Mouse (Mus musculus) heart, embryonic 14.5 days (tissue): ENCODE results near the gene Rgs6. TPM values are rescaled to one million over a fixed set of nuclear protein-coding genes. Genes with fewer than 3 reads are reported as not detected.

Experiments
- ATAC-seq: fragments of 200-750 bp; cut with Nextera tagmentation; 2 replicates; pipeline ENCODE4 v1.8.0; 2017; ENCODE audit warnings: low read depth, moderate TSS enrichment; ENCODE audit not compliant: insufficient number of reproducible peaks, insufficient read depth, low FRiP score
- H3K27ac ChIP-seq, 2 experiments: fragments of 200-500 bp in 1 of 2; fragments of 300-500 bp in 1 of 2; sonication (generic) in 1 of 2; replicated peaks in 1 of 2; 2 replicates each; pipeline ENCODE4 v1.5.1; 2012 to 2014; ENCODE audit warnings: low read depth in 2 of 2, low read length in 2 of 2, control low read depth in 1 of 2, mild to moderate bottlenecking in 1 of 2, mixed read lengths in 1 of 2; ENCODE audit not compliant: control insufficient read depth in 1 of 2, insufficient read depth in 1 of 2
- H3K27me3 ChIP-seq: fragments of 300-500 bp; sonication (generic); 2 replicates; pipeline ENCODE4 v1.6.1; 2014; ENCODE audit warnings: mild to moderate bottlenecking, low read length, control low read depth; ENCODE audit not compliant: control insufficient read depth, insufficient read depth
- H3K36me3 ChIP-seq: fragments of 300-500 bp; sonication (generic); 2 replicates; pipeline ENCODE4 v1.6.1; 2014; ENCODE audit warnings: mild to moderate bottlenecking, control low read depth, low read length, mixed read lengths; ENCODE audit not compliant: control insufficient read depth, insufficient read depth
- H3K4me1 ChIP-seq, 2 experiments: fragments of 200-500 bp in 1 of 2; fragments of 300-500 bp in 1 of 2; sonication (generic) in 1 of 2; 2 replicates each; pipeline ENCODE4 v1.6.1; 2012 to 2014; ENCODE audit warnings: low read length in 2 of 2, control low read depth in 1 of 2, mixed read lengths in 1 of 2; ENCODE audit not compliant: control insufficient read depth in 2 of 2, insufficient read depth in 2 of 2
- H3K4me2 ChIP-seq: fragments of 300-500 bp; sonication (generic); 2 replicates; pipeline ENCODE4 v1.6.1; 2014; ENCODE audit warnings: mild to moderate bottlenecking, low read length
- H3K4me3 ChIP-seq, 2 experiments: fragments of 200-500 bp in 1 of 2; fragments of 300-500 bp in 1 of 2; sonication (generic) in 1 of 2; 2 replicates each; pipeline ENCODE4 v1.5.1; 2012 to 2014; ENCODE audit warnings: low read length in 2 of 2, mild to moderate bottlenecking in 2 of 2, control low read depth in 1 of 2, low read depth in 1 of 2, moderate library complexity in 1 of 2; ENCODE audit not compliant: control insufficient read depth in 1 of 2, insufficient read depth in 1 of 2
- H3K9ac ChIP-seq: fragments of 300-500 bp; sonication (generic); 2 replicates; pipeline ENCODE4 v1.6.1; 2014; ENCODE audit warnings: mild to moderate bottlenecking, low read length
- H3K9me3 ChIP-seq: fragments of 300-500 bp; sonication (generic); 2 replicates; pipeline ENCODE4 v1.6.1; 2016; ENCODE audit warnings: low read length, control low read depth; ENCODE audit not compliant: control insufficient read depth
- WGBS: fragments of 180-500 bp; shearing (Covaris S2); extraction: QIAGEN DNeasy Blood & Tissue Kit; methylation state at CpG from one replicate; pipeline ENCODE4 v1.1.7; 2014; 5-methylcytosine and 5-hydroxymethylcytosine counted together
- polyA plus RNA-seq: library from polyadenylated mRNA; unstranded; fragments of >200 nt; fragmentation: Nextera tagmentation; extraction: Ambion mirVana; gene quantifications from 2 replicates; pipeline ENCODE4 v1.2.1, GENCODE M21; 2014

The Rgs6 gene
- polyA plus RNA-seq, 1 experiment from 2014 or later = 17.8 TPM

DNA sequence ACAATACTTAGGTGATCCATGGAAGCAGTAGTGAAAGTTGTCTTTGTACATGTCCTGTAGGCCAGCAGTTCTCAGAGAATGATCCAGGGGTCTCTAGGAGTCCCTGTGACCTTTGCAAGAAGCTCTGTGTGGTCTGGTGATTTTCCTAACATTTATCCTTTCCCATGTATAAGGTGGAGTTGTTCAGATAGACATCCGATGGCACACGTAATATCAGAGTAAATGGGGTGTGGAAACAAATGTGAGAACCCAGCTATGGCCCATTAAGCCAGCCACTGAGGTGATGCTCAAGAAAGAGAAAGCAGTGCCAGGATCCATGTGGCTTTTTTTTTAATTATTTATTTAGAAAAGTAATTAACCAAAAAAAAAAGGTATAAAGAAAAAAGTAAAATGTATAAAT lies 322.8 kb downstream of the Rgs6 start:
- Histone ChIP-seq H3K4me1 (no peaks in the 10 kb centered on the region), H3K27me3 (no peaks in the 10 kb centered on the region), H3K27ac (no peak overlapping the region), H3K9me3 (no peaks in the 10 kb centered on the region), H3K4me3 (no peak overlapping the region), H3K36me3 (no peaks in the 10 kb centered on the region), H3K4me2 (no peak overlapping the region), H3K9ac (no peak overlapping the region)
- ATAC-seq = no peak
- WGBS = 92% methylated on average over 2 of the region's 2 CpGs

DNA sequence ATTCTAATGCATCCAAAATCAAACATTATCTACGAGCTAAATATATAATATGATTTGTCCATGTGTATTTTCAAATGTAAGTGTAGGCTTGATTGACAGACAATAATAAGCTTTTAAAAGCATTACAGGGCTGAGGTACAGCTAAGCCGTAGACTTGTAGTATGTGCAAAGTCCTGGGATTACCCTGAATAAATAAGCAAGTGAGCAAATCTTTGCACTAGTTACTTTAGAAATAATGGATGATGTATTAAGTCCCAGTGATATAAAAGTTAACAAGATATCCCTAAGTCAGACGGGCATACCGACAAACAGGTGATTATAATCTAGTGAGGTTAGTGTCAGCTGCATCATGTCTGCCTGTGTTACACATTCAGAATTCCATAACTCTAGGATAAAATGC lies 326.0 kb downstream of the Rgs6 start:
- H3K4me3 ChIP-seq = no peak overlapping the region
- ATAC-seq = no peak
- no peaks in the 10 kb centered on the region for H3K9me3 ChIP-seq
- no peak overlapping the region for H3K4me2 ChIP-seq
- no peaks in the 10 kb centered on the region for H3K27me3 ChIP-seq
- no peaks in the 10 kb centered on the region for H3K4me1 ChIP-seq
- H3K36me3 ChIP-seq = no peaks in the 10 kb centered on the region
- 71% methylated on average over 4 of the region's 4 CpGs for WGBS
- H3K9ac ChIP-seq = no peak overlapping the region
- H3K27ac ChIP-seq = no peak overlapping the region

DNA sequence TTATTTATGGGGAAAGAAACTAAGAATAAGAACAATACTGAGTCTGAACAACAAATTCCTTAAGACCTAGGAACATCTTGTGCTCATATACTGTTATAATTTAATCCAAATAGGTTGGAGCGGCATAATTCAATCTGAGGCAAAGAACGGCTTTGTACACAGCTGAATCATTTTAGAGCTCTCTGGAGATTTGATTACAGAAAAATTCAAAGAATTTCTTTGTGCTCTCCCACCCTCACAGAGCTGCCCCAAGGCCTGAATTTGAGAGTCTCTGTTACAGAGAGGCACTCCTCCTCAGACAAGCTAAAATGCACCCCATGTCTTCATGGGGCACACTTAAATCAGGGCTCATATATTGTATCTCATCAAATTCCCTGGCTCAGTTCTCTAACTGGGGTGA lies 332.1 kb downstream of the Rgs6 start:
- Histone ChIP-seq H3K4me2 (no peak overlapping the region), H3K27me3 (no peaks in the 10 kb centered on the region), H3K4me3 (no peak overlapping the region), H3K9me3 (no peaks in the 10 kb centered on the region), H3K9ac (no peak overlapping the region), H3K36me3 (no peaks in the 10 kb centered on the region), H3K4me1 (peaks cover 6 to 11% of the 10 kb centered on the region in 2 experiments), H3K27ac (no peak overlapping the region)
- 17% methylated on average over 2 of the region's 2 CpGs for WGBS
- no peak for ATAC-seq

DNA sequence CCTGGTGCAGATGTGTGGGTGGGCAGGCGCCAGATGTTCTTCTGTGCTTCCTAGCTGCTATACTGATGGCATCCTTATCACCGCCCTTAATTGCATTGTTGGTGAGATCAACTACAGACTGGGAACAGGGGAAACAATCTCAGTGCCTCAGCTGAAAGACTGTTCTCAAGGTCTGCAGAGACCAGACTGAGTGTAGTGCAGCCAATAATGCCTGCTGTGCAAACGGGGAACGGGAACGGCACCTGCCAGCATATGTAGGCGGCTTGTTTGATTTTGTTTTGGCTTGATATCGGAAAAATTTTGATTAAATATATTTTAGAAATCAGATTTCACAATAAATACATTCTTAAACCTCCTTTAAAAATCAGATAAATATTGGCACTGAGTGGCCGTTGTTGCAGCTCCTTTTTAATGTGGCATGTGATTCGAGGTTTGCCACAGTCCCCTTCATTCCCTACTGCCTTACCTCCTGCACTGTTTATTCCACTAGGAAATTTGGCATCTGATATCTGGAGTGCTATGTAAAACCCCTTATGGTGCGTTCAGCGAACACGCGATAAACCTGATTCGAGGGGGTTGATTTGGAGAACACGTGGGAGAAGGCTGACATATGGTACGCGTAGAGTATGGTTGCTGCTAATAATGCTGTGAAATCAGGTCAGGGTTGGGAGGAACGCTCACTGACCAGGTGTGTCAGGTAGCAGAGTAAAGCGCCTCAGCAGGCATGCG lies 333.4 kb downstream of the Rgs6 start:
- Histone ChIP-seq H3K4me2 (no peak overlapping the region), H3K27me3 (no peaks in the 10 kb centered on the region), H3K36me3 (no peaks in the 10 kb centered on the region), H3K27ac (no peak overlapping the region), H3K9me3 (no peaks in the 10 kb centered on the region), H3K4me1 (peaks cover 6 to 17% of the 10 kb centered on the region in 2 experiments), H3K4me3 (no peak overlapping the region), H3K9ac (no peak overlapping the region)
- WGBS = 88% methylated on average over 20 of the region's 20 CpGs
- no peak for ATAC-seq

DNA sequence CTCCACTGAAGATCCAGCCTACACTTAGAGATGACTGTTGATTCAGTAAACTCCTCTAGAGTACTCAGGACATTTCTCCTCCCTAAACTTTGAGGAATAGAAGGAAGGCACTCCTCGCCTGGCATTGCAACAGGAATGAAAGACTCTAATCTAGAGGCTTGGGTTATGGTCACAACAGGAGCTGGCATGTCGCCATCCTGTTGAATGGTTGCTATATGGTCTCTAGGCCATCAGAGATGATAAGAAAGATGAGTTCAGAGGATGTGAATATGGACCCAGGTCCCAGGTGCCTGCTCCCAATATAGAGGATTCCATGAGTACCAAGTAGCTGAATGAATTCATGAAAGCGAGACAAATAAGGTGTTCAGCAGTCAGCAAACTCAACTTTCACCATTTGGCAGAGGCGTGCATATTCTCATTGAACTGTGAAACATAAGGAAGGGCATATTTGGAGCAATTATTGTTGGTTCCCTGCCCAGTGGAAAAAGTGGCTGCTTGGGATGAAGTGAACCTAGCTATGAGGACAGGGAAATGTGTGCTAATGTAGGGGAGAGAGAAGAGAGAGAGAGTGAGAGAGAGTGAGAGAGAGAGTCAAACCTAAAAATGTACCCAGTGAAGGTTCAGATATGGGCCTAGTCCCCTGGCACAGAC lies 334.9 kb downstream of the Rgs6 start:
- H3K36me3 ChIP-seq = no peaks in the 10 kb centered on the region
- H3K4me2 ChIP-seq = no peak overlapping the region
- ATAC-seq = no peak
- no peak overlapping the region for H3K4me3 ChIP-seq
- H3K27ac ChIP-seq = no peak overlapping the region
- no peak overlapping the region for H3K9ac ChIP-seq
- WGBS = 88% methylated on average over 4 of the region's 4 CpGs
- peaks cover 6 to 17% of the 10 kb centered on the region in 2 experiments for H3K4me1 ChIP-seq
- no peaks in the 10 kb centered on the region for H3K9me3 ChIP-seq
- H3K27me3 ChIP-seq = no peaks in the 10 kb centered on the region

DNA sequence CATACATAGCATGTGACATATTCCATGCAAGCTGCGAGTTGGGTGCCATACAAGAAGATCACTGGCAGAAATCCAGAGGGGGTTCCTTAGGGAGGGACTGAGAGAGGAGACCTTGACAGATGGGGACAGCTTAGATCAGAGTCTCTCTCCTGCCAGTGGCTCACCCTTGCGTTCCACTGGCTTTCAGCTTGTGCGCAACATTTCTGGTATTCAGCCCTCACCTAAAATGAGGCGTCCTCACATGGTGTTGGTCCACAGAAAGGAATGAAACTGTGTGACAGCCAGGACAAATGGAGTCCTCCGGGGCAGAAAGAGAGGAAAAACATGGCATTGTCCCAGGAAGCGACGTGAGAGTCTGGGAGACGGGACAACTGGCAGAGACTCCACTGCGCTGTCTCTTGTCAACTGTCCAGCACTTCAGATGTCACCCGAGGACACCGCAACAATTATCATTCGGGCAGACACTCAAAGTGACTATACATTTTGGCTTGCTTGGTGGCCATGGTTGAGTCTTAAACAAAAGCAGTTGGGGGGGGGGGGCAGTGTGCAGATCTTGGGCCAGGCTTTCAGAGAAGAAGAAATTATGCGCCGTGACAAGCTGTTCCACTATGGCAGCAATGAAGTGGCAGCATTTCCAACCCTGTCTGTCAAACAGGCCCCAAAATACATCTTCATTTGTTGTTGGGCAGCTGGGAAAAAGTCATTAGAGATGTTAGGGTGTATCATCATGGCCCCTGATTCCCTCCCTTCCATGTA lies 344.8 kb downstream of the Rgs6 start:
- 43% methylated on average over 14 of the region's 14 CpGs for WGBS
- Histone ChIP-seq H3K4me2 (peak overlapping the region; percentile 23), H3K9ac (no peak overlapping the region), H3K4me1 (peaks cover 13 to 24% of the 10 kb centered on the region in 2 experiments), H3K9me3 (no peaks in the 10 kb centered on the region), H3K27ac (peak overlapping the region; percentile 51 to 69), H3K27me3 (no peaks in the 10 kb centered on the region), H3K4me3 (no peak overlapping the region), H3K36me3 (no peaks in the 10 kb centered on the region)
- 0 out of 2 replicates have a peak, but pooled peaks have one; percentile 16 for ATAC-seq

DNA sequence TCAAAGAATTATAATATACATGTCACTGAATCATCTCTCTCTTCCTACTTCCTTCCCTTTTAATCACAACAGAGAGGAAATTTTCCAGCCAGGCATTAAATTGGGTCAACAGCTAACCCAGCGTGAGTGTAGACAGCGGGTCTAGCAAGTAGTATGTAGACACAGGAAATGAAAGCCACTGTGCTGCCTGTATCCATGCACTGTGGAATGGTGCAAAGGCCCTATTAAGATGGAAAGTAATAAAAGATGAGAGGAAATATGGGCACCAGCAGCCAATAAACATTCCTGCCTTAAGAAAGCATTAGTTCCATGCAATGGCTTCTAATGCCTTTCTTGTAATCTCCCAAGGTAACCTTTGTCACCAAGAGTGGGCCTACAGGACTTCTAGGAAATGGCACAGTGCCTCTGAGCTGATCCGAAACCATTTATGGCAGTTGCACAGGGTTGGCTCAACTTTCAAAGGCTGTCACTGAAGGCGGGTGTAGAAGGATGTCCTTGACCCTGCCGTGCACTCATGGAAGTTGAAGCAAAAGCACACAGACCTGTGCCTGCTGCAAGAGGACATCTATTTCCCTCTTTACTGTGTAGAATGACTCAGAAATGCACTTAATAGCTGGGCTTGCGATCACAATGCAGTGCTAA lies 347.1 kb downstream of the Rgs6 start:
- Histone ChIP-seq H3K9ac (no peak overlapping the region), H3K4me3 (no peak overlapping the region), H3K27ac (peak overlapping the region; percentile 85 to 86), H3K9me3 (no peaks in the 10 kb centered on the region), H3K4me1 (peaks cover 13 to 24% of the 10 kb centered on the region in 2 experiments), H3K4me2 (no peak overlapping the region), H3K27me3 (no peaks in the 10 kb centered on the region), H3K36me3 (no peaks in the 10 kb centered on the region)
- peak; percentile 81 for ATAC-seq
- 49% methylated on average over 6 of the region's 6 CpGs for WGBS
